Mouse (Mus musculus): ENCODE results near the gene Ugt1a5. TPM values are rescaled to one million over a fixed set of nuclear protein-coding genes. Genes with fewer than 3 reads are reported as not detected.

Gene Ugt1a5
- polyA plus RNA-seq, 1 experiment = not detected

- no peak overlapping the region for H3K4me3 ChIP-seq (ENCODE audit: extremely low read depth, insufficient read depth, insufficient read length)
- H3K27ac ChIP-seq (ENCODE audit: insufficient read depth, low read length) = no peak overlapping the region
- WGBS = 76% methylated on average over 6 of the region's 6 CpGs
- no peak for DNase-seq (ENCODE audit: low read depth in 1 of 2, low spot score in 2 of 2)
- H3K27me3 ChIP-seq (ENCODE audit: control insufficient read depth, insufficient read depth, low read length) = no peaks in the 10 kb centered on the region
- no peak for TF ChIP-seq POLR2A (IDR thresholded peaks at IDR 0.05; ENCODE audit: low read depth, low read length)
- TF ChIP-seq CTCF (IDR thresholded peaks at IDR 0.05; ENCODE audit: extremely low read depth, insufficient read depth, insufficient read length, insufficient replicate concordance) = no peak
- no peaks in the 10 kb centered on the region for H3K36me3 ChIP-seq (ENCODE audit: control insufficient read depth, insufficient read depth, low read length)
- H3K4me1 ChIP-seq (ENCODE audit: control insufficient read depth, insufficient read depth, insufficient read length) = no peaks in the 10 kb centered on the region
Observed at GRCm38 (mm10) chr1:88238771-88239170, 73.0 kb downstream of the Ugt1a5 start.

- no peaks in the 10 kb centered on the region for H3K27me3 ChIP-seq (ENCODE audit: control insufficient read depth, insufficient read depth, low read length)
- 76% methylated on average over 5 of the region's 5 CpGs for WGBS
- H3K27ac ChIP-seq (ENCODE audit: insufficient read depth, low read length) = no peak overlapping the region
- no peak overlapping the region for H3K4me3 ChIP-seq (ENCODE audit: extremely low read depth, insufficient read depth, insufficient read length)
- H3K4me1 ChIP-seq (ENCODE audit: control insufficient read depth, insufficient read depth, insufficient read length) = no peaks in the 10 kb centered on the region
- no peak for DNase-seq (ENCODE audit: low read depth in 1 of 2, low spot score in 2 of 2)
- TF ChIP-seq CTCF (IDR thresholded peaks at IDR 0.05; ENCODE audit: extremely low read depth, insufficient read depth, insufficient read length, insufficient replicate concordance) (no peak), POLR2A (IDR thresholded peaks at IDR 0.05; ENCODE audit: low read depth, low read length) (no peak)
- no peaks in the 10 kb centered on the region for H3K36me3 ChIP-seq (ENCODE audit: control insufficient read depth, insufficient read depth, low read length)
Observed at GRCm38 (mm10) chr1:88240072-88240471, 74.3 kb downstream of the Ugt1a5 start.

GRCm38 (mm10) chr1:88240579-88240978 is 74.8 kb downstream of the Ugt1a5 start:
- H3K4me1 ChIP-seq (ENCODE audit: control insufficient read depth, insufficient read depth, insufficient read length) = no peaks in the 10 kb centered on the region
- H3K4me3 ChIP-seq (ENCODE audit: extremely low read depth, insufficient read depth, insufficient read length) = no peak overlapping the region
- TF ChIP-seq CTCF (IDR thresholded peaks at IDR 0.05; ENCODE audit: extremely low read depth, insufficient read depth, insufficient read length, insufficient replicate concordance) (no peak), POLR2A (IDR thresholded peaks at IDR 0.05; ENCODE audit: low read depth, low read length) (no peak)
- H3K36me3 ChIP-seq (ENCODE audit: control insufficient read depth, insufficient read depth, low read length) = no peaks in the 10 kb centered on the region
- no peak for DNase-seq (ENCODE audit: low read depth in 1 of 2, low spot score in 2 of 2)
- 78% methylated on average over 4 of the region's 4 CpGs for WGBS
- H3K27ac ChIP-seq (ENCODE audit: insufficient read depth, low read length) = no peak overlapping the region
- H3K27me3 ChIP-seq (ENCODE audit: control insufficient read depth, insufficient read depth, low read length) = no peaks in the 10 kb centered on the region

GRCm38 (mm10) chr1:88243861-88244260 is 78.0 kb downstream of the Ugt1a5 start:
- H3K27ac ChIP-seq (ENCODE audit: insufficient read depth, low read length) = no peak overlapping the region
- WGBS = 68% methylated on average over 5 of the region's 5 CpGs
- H3K4me3 ChIP-seq (ENCODE audit: extremely low read depth, insufficient read depth, insufficient read length) = no peak overlapping the region
- DNase-seq (ENCODE audit: low read depth in 1 of 2, low spot score in 2 of 2) = no peak
- H3K4me1 ChIP-seq (ENCODE audit: control insufficient read depth, insufficient read depth, insufficient read length) = no peaks in the 10 kb centered on the region
- TF ChIP-seq CTCF (IDR thresholded peaks at IDR 0.05; ENCODE audit: extremely low read depth, insufficient read depth, insufficient read length, insufficient replicate concordance) (no peak), POLR2A (IDR thresholded peaks at IDR 0.05; ENCODE audit: low read depth, low read length) (no peak)
- H3K27me3 ChIP-seq (ENCODE audit: control insufficient read depth, insufficient read depth, low read length) = no peaks in the 10 kb centered on the region
- no peaks in the 10 kb centered on the region for H3K36me3 ChIP-seq (ENCODE audit: control insufficient read depth, insufficient read depth, low read length)

- no peaks in the 10 kb centered on the region for H3K36me3 ChIP-seq (ENCODE audit: control insufficient read depth, insufficient read depth, low read length)
- 77% methylated on average over 6 of the region's 6 CpGs for WGBS
- no peak overlapping the region for H3K27ac ChIP-seq (ENCODE audit: insufficient read depth, low read length)
- no peaks in the 10 kb centered on the region for H3K4me1 ChIP-seq (ENCODE audit: control insufficient read depth, insufficient read depth, insufficient read length)
- TF ChIP-seq POLR2A (IDR thresholded peaks at IDR 0.05; ENCODE audit: low read depth, low read length) (no peak), CTCF (IDR thresholded peaks at IDR 0.05; ENCODE audit: extremely low read depth, insufficient read depth, insufficient read length, insufficient replicate concordance) (no peak)
- no peak overlapping the region for H3K4me3 ChIP-seq (ENCODE audit: extremely low read depth, insufficient read depth, insufficient read length)
- no peak for DNase-seq (ENCODE audit: low read depth in 1 of 2, low spot score in 2 of 2)
- no peaks in the 10 kb centered on the region for H3K27me3 ChIP-seq (ENCODE audit: control insufficient read depth, insufficient read depth, low read length)
Observed at GRCm38 (mm10) chr1:88245881-88246280, 80.1 kb downstream of the Ugt1a5 start.

GRCm38 (mm10) chr1:88246386-88246785 is 80.6 kb downstream of the Ugt1a5 start:
- Histone ChIP-seq H3K4me3 (ENCODE audit: extremely low read depth, insufficient read depth, insufficient read length) (no peak overlapping the region), H3K27me3 (ENCODE audit: control insufficient read depth, insufficient read depth, low read length) (no peaks in the 10 kb centered on the region), H3K27ac (ENCODE audit: insufficient read depth, low read length) (no peak overlapping the region), H3K36me3 (ENCODE audit: control insufficient read depth, insufficient read depth, low read length) (no peaks in the 10 kb centered on the region), H3K4me1 (ENCODE audit: control insufficient read depth, insufficient read depth, insufficient read length) (no peaks in the 10 kb centered on the region)
- TF ChIP-seq POLR2A (IDR thresholded peaks at IDR 0.05; ENCODE audit: low read depth, low read length) (no peak), CTCF (IDR thresholded peaks at IDR 0.05; ENCODE audit: extremely low read depth, insufficient read depth, insufficient read length, insufficient replicate concordance) (no peak)
- WGBS = 49% methylated on average over 6 of the region's 6 CpGs
- DNase-seq (ENCODE audit: low read depth in 1 of 2, low spot score in 2 of 2) = no peak

- Histone ChIP-seq H3K4me1 (ENCODE audit: control insufficient read depth, insufficient read depth, insufficient read length) (no peaks in the 10 kb centered on the region; the same call in 1 of the 2 replicates), H3K4me3 (ENCODE audit: extremely low read depth, insufficient read depth, insufficient read length) (no peak overlapping the region), H3K27ac (ENCODE audit: insufficient read depth, low read length) (no peak overlapping the region), H3K27me3 (ENCODE audit: control insufficient read depth, insufficient read depth, low read length) (no peaks in the 10 kb centered on the region), H3K36me3 (ENCODE audit: control insufficient read depth, insufficient read depth, low read length) (no peaks in the 10 kb centered on the region)
- TF ChIP-seq CTCF (IDR thresholded peaks at IDR 0.05; ENCODE audit: extremely low read depth, insufficient read depth, insufficient read length, insufficient replicate concordance) (no peak), POLR2A (IDR thresholded peaks at IDR 0.05; ENCODE audit: low read depth, low read length) (no peak)
- DNase-seq (ENCODE audit: low read depth in 1 of 2, low spot score in 2 of 2) = no peak
- 51% methylated on average over 2 of the region's 2 CpGs for WGBS
Observed at GRCm38 (mm10) chr1:88247660-88248059, 81.8 kb downstream of the Ugt1a5 start.
